Mouse (Mus musculus): ENCODE measurements around the gene Fbxw7. TPM values are rescaled to one million over a fixed set of nuclear protein-coding genes. Genes with fewer than 3 reads are reported as not detected.
A peak's percentile ranks its signal among the peaks of the same experiment; 100 is the strongest.

Gene Fbxw7
- polyA plus RNA-seq, 1 experiment from 2014 or later, result 12.9 TPM

GRCm38 (mm10) chr3:84937360-84938355 is 122.6 kb downstream of the Fbxw7 start:
- no peaks in the 10 kb centered on the region for H3K36me3 ChIP-seq (ENCODE audit: control insufficient read depth, insufficient read depth, low read length)
- no peaks in the 10 kb centered on the region for H3K27me3 ChIP-seq (ENCODE audit: control insufficient read depth, insufficient read depth, low read length)
- 59% methylated on average over 12 of the region's 12 CpGs for WGBS
- no peak overlapping the region for H3K9ac ChIP-seq (ENCODE audit: low read length)
- H3K9me3 ChIP-seq (replicated peaks; ENCODE audit: control insufficient read depth, low read length), result no peaks in the 10 kb centered on the region
- ATAC-seq (ENCODE audit: insufficient read depth, low FRiP score), result peak; percentile 86
- no peak overlapping the region for H3K27ac ChIP-seq (ENCODE audit: low read length)
- no peak overlapping the region for H3K4me3 ChIP-seq (replicated peaks; ENCODE audit: low read length)
- no peaks in the 10 kb centered on the region; the same call in 1 of the 2 replicates for H3K4me1 ChIP-seq (ENCODE audit: control insufficient read depth, insufficient read depth, low read length)
- no peak overlapping the region for H3K4me2 ChIP-seq (ENCODE audit: low read depth, low read length)

GRCm38 (mm10) chr3:84944933-84945332 is 129.9 kb downstream of the Fbxw7 start:
- Histone ChIP-seq H3K36me3 (ENCODE audit: control insufficient read depth, insufficient read depth, low read length) (no peaks in the 10 kb centered on the region), H3K4me2 (ENCODE audit: low read depth, low read length) (no peak overlapping the region), H3K27me3 (ENCODE audit: control insufficient read depth, insufficient read depth, low read length) (no peaks in the 10 kb centered on the region), H3K4me3 (replicated peaks; ENCODE audit: low read length) (no peak overlapping the region), H3K27ac (ENCODE audit: low read length) (no peak overlapping the region), H3K9me3 (replicated peaks; ENCODE audit: control insufficient read depth, low read length) (no peaks in the 10 kb centered on the region), H3K9ac (ENCODE audit: low read length) (no peak overlapping the region), H3K4me1 (ENCODE audit: control insufficient read depth, insufficient read depth, low read length) (no peaks in the 10 kb centered on the region)
- WGBS, result 90% methylated on average over 3 of the region's 3 CpGs
- ATAC-seq (ENCODE audit: insufficient read depth, low FRiP score), result no peak

- H3K4me2 ChIP-seq (ENCODE audit: low read depth, low read length), result no peak overlapping the region
- H3K36me3 ChIP-seq (ENCODE audit: control insufficient read depth, insufficient read depth, low read length), result no peaks in the 10 kb centered on the region
- no peaks in the 10 kb centered on the region for H3K4me1 ChIP-seq (ENCODE audit: control insufficient read depth, insufficient read depth, low read length)
- no peaks in the 10 kb centered on the region for H3K27me3 ChIP-seq (ENCODE audit: control insufficient read depth, insufficient read depth, low read length)
- H3K9me3 ChIP-seq (replicated peaks; ENCODE audit: control insufficient read depth, low read length), result no peaks in the 10 kb centered on the region
- ATAC-seq (ENCODE audit: insufficient read depth, low FRiP score), result no peak
- no peak overlapping the region for H3K9ac ChIP-seq (ENCODE audit: low read length)
- no peak overlapping the region for H3K27ac ChIP-seq (ENCODE audit: low read length)
- no peak overlapping the region for H3K4me3 ChIP-seq (replicated peaks; ENCODE audit: low read length)
- 84% methylated on average over 1 of the region's 1 CpGs for WGBS
These were observed 131.3 kb downstream of the Fbxw7 start for GRCm38 (mm10) chr3:84946381-84946780.

GRCm38 (mm10) chr3:84949387-84949786 is 134.3 kb downstream of the Fbxw7 start:
- H3K4me3 ChIP-seq (replicated peaks; ENCODE audit: low read length), result no peak overlapping the region

GRCm38 (mm10) chr3:84951698-84952097 is 136.6 kb downstream of the Fbxw7 start:
- 27% methylated on average over 2 of the region's 2 CpGs for WGBS
- no peaks in the 10 kb centered on the region for H3K9me3 ChIP-seq (replicated peaks; ENCODE audit: control insufficient read depth, low read length)
- peak overlapping the region; percentile 52 for H3K4me3 ChIP-seq (replicated peaks; ENCODE audit: low read length)
- no peaks in the 10 kb centered on the region for H3K4me1 ChIP-seq (ENCODE audit: control insufficient read depth, insufficient read depth, low read length)
- H3K36me3 ChIP-seq (ENCODE audit: control insufficient read depth, insufficient read depth, low read length), result no peaks in the 10 kb centered on the region
- peak overlapping the region; percentile 56 for H3K4me2 ChIP-seq (ENCODE audit: low read depth, low read length)
- peak overlapping the region; percentile 85; the same call in 1 of the 2 replicates for H3K27ac ChIP-seq (ENCODE audit: low read length)
- no peak for ATAC-seq (ENCODE audit: insufficient read depth, low FRiP score)
- peak overlapping the region; percentile 66 for H3K9ac ChIP-seq (ENCODE audit: low read length)
- H3K27me3 ChIP-seq (ENCODE audit: control insufficient read depth, insufficient read depth, low read length), result no peaks in the 10 kb centered on the region

More at GRCm38 (mm10) chr3:84949387-84949786, 134.3 kb downstream of the Fbxw7 start:
- Histone ChIP-seq H3K27me3 (ENCODE audit: control insufficient read depth, insufficient read depth, low read length) (no peaks in the 10 kb centered on the region), H3K4me2 (ENCODE audit: low read depth, low read length) (no peak overlapping the region), H3K27ac (ENCODE audit: low read length) (no peak overlapping the region), H3K36me3 (ENCODE audit: control insufficient read depth, insufficient read depth, low read length) (no peaks in the 10 kb centered on the region), H3K9ac (ENCODE audit: low read length) (no peak overlapping the region), H3K9me3 (replicated peaks; ENCODE audit: control insufficient read depth, low read length) (no peaks in the 10 kb centered on the region), H3K4me1 (ENCODE audit: control insufficient read depth, insufficient read depth, low read length) (no peaks in the 10 kb centered on the region)
- no peak for ATAC-seq (ENCODE audit: insufficient read depth, low FRiP score)
- 65% methylated on average over 4 of the region's 4 CpGs for WGBS

GRCm38 (mm10) chr3:84952135-84952534 is 137.1 kb downstream of the Fbxw7 start:
- no peaks in the 10 kb centered on the region for H3K27me3 ChIP-seq (ENCODE audit: control insufficient read depth, insufficient read depth, low read length)
- peak overlapping the region; percentile 56 for H3K4me2 ChIP-seq (ENCODE audit: low read depth, low read length)
- H3K4me1 ChIP-seq (ENCODE audit: control insufficient read depth, insufficient read depth, low read length), result no peaks in the 10 kb centered on the region
- peak overlapping the region; percentile 85 for H3K27ac ChIP-seq (ENCODE audit: low read length)
- no peaks in the 10 kb centered on the region for H3K9me3 ChIP-seq (replicated peaks; ENCODE audit: control insufficient read depth, low read length)
- peak overlapping the region; percentile 52 for H3K4me3 ChIP-seq (replicated peaks; ENCODE audit: low read length)
- peak; percentile 95 for ATAC-seq (ENCODE audit: insufficient read depth, low FRiP score)
- peak overlapping the region; percentile 66 for H3K9ac ChIP-seq (ENCODE audit: low read length)
- WGBS, result 13% methylated on average over 13 of the region's 13 CpGs
- no peaks in the 10 kb centered on the region for H3K36me3 ChIP-seq (ENCODE audit: control insufficient read depth, insufficient read depth, low read length)

GRCm38 (mm10) chr3:84952585-84953187 is 137.6 kb downstream of the Fbxw7 start:
- no peaks in the 10 kb centered on the region for H3K4me1 ChIP-seq (ENCODE audit: control insufficient read depth, insufficient read depth, low read length)
- peak overlapping the region; percentile 56 for H3K4me2 ChIP-seq (ENCODE audit: low read depth, low read length)
- no peak for ATAC-seq (ENCODE audit: insufficient read depth, low FRiP score)
- no peaks in the 10 kb centered on the region for H3K36me3 ChIP-seq (ENCODE audit: control insufficient read depth, insufficient read depth, low read length)
- peak overlapping the region; percentile 85 for H3K27ac ChIP-seq (ENCODE audit: low read length)
- WGBS, result 47% methylated on average over 7 of the region's 7 CpGs
- no peaks in the 10 kb centered on the region for H3K9me3 ChIP-seq (replicated peaks; ENCODE audit: control insufficient read depth, low read length)
- peak overlapping the region; percentile 66 for H3K9ac ChIP-seq (ENCODE audit: low read length)
- H3K27me3 ChIP-seq (ENCODE audit: control insufficient read depth, insufficient read depth, low read length), result no peaks in the 10 kb centered on the region
- peak overlapping the region; percentile 52 for H3K4me3 ChIP-seq (replicated peaks; ENCODE audit: low read length)

GRCm38 (mm10) chr3:84955011-84955775 is 140.1 kb downstream of the Fbxw7 start:
- no peak overlapping the region for H3K9ac ChIP-seq (ENCODE audit: low read length)
- H3K4me2 ChIP-seq (ENCODE audit: low read depth, low read length), result no peak overlapping the region
- no peak overlapping the region for H3K27ac ChIP-seq (ENCODE audit: low read length)
- H3K4me3 ChIP-seq (replicated peaks; ENCODE audit: low read length), result no peak overlapping the region
- H3K27me3 ChIP-seq (ENCODE audit: control insufficient read depth, insufficient read depth, low read length), result no peaks in the 10 kb centered on the region
- 0 out of 2 replicates have a peak, but pooled peaks cover 3% of the 10 kb centered on the region for H3K36me3 ChIP-seq (ENCODE audit: control insufficient read depth, insufficient read depth, low read length)
- ATAC-seq (ENCODE audit: insufficient read depth, low FRiP score), result no peak
- no peaks in the 10 kb centered on the region for H3K4me1 ChIP-seq (ENCODE audit: control insufficient read depth, insufficient read depth, low read length)
- no peaks in the 10 kb centered on the region for H3K9me3 ChIP-seq (replicated peaks; ENCODE audit: control insufficient read depth, low read length)
- 84% methylated on average over 8 of the region's 8 CpGs for WGBS

Data from stomach, embryonic 16.5 days (tissue).